Mouse (Mus musculus) heart, postnatal 0 days (tissue): ENCODE measurements at regions not wholly inside any gene's neighbourhood (a gene's known extent, or its start where the extent isn't known, plus 50 kb on each side); places are given as distances from the start of the nearest gene placed in this dataset.

Source experiments
- ATAC-seq: fragments of 200-750 bp; cut with Nextera tagmentation; 2 replicates; pipeline ENCODE4 v1.8.0; 2017; ENCODE audit warnings: low read depth, moderate number of reproducible peaks, moderate library complexity; ENCODE audit not compliant: insufficient read depth
- DNase-seq: peaks from one replicate; pipeline ENCODE4 v3.0.0-alpha.2; 2016; ENCODE audit warnings: low spot score
- H3K27ac ChIP-seq: fragments of 300-500 bp; sonication (generic); 2 replicates; pipeline ENCODE4 v1.5.1; 2014; ENCODE audit warnings: low read depth, mild to moderate bottlenecking
- H3K27me3 ChIP-seq: fragments of 300-500 bp; sonication (generic); 2 replicates; pipeline ENCODE4 v1.6.1; 2014; ENCODE audit warnings: low read length, mixed read lengths; ENCODE audit not compliant: control insufficient read depth, insufficient read depth
- H3K36me3 ChIP-seq: fragments of 300-500 bp; sonication (generic); replicated peaks from 2 replicates; pipeline ENCODE4 v1.6.1; 2014; ENCODE audit warnings: low read length, mixed read lengths; ENCODE audit not compliant: control insufficient read depth, insufficient read depth
- H3K4me1 ChIP-seq: fragments of 300-500 bp; sonication (generic); 2 replicates; pipeline ENCODE4 v1.6.1; 2014; ENCODE audit warnings: antibody characterized with exemption; ENCODE audit not compliant: control insufficient read depth, insufficient read depth
- H3K4me2 ChIP-seq: fragments of 300-500 bp; sonication (generic); 2 replicates; pipeline ENCODE4 v1.6.1; 2014; ENCODE audit warnings: low read depth, mild to moderate bottlenecking, low read length, moderate library complexity
- H3K4me3 ChIP-seq: fragments of 300-500 bp; sonication (generic); 2 replicates; pipeline ENCODE4 v1.5.1; 2014; ENCODE audit warnings: low read depth, low read length
- H3K9ac ChIP-seq: fragments of 300-500 bp; sonication (generic); replicated peaks from 2 replicates; pipeline ENCODE4 v1.6.1; 2014; ENCODE audit warnings: low read depth, low read length, mixed read lengths
- H3K9me3 ChIP-seq: fragments of 300-500 bp; sonication (generic); replicated peaks from 2 replicates; pipeline ENCODE4 v1.6.1; 2016; ENCODE audit warnings: low read length; ENCODE audit not compliant: control insufficient read depth
- CTCF ChIP-seq: IDR thresholded peaks from 2 replicates; pipeline ENCODE4 v1.5.1; 2016; ENCODE audit warnings: antibody characterized with exemption, control low read depth, low read depth
- EP300 ChIP-seq: IDR thresholded peaks from 2 replicates; pipeline ENCODE4 v1.6.1; 2016; ENCODE audit warnings: antibody characterized with exemption, low read depth
- WGBS: fragments of 180-500 bp; shearing (Covaris S2); extraction: QIAGEN DNeasy Blood & Tissue Kit; methylation state at CpG from one replicate; pipeline ENCODE4 v1.1.7; 2014; 5-methylcytosine and 5-hydroxymethylcytosine counted together

- no peak overlapping the region for H3K27ac ChIP-seq
- no peaks in the 10 kb centered on the region for H3K9me3 ChIP-seq
- DNase-seq, result no peak
- TF ChIP-seq EP300 (no peak), CTCF (no peak)
- WGBS, result 48% methylated on average over 2 of the region's 2 CpGs
- no peaks in the 10 kb centered on the region for H3K27me3 ChIP-seq
- H3K4me1 ChIP-seq, result no peaks in the 10 kb centered on the region
- H3K36me3 ChIP-seq, result no peaks in the 10 kb centered on the region
- H3K4me3 ChIP-seq, result no peak overlapping the region
- H3K9ac ChIP-seq, result no peak overlapping the region
- no peak overlapping the region for H3K4me2 ChIP-seq
- ATAC-seq, result no peak
Measured at GRCm38 (mm10) chr5:49675885-49676284, 151.2 kb upstream of the Kcnip4 start.

- no peak overlapping the region for H3K4me3 ChIP-seq
- H3K4me2 ChIP-seq, result no peak overlapping the region
- no peak overlapping the region for H3K27ac ChIP-seq
- no peaks in the 10 kb centered on the region for H3K27me3 ChIP-seq
- ATAC-seq (no peak), DNase-seq (no peak)
- H3K9me3 ChIP-seq, result no peaks in the 10 kb centered on the region
- TF ChIP-seq EP300 (no peak), CTCF (no peak)
- H3K4me1 ChIP-seq, result no peaks in the 10 kb centered on the region
- no peaks in the 10 kb centered on the region for H3K36me3 ChIP-seq
- H3K9ac ChIP-seq, result no peak overlapping the region
Measured at GRCm38 (mm10) chr5:49665196-49665595, 140.5 kb upstream of the Kcnip4 start.

- Histone ChIP-seq H3K36me3 (no peaks in the 10 kb centered on the region), H3K9me3 (no peaks in the 10 kb centered on the region), H3K4me3 (no peak overlapping the region), H3K27me3 (no peaks in the 10 kb centered on the region), H3K9ac (no peak overlapping the region), H3K4me2 (no peak overlapping the region), H3K4me1 (no peaks in the 10 kb centered on the region), H3K27ac (no peak overlapping the region)
- TF ChIP-seq CTCF (no peak), EP300 (no peak)
- WGBS, result 61% methylated on average over 1 of the region's 1 CpGs
- DNase-seq (no peak), ATAC-seq (no peak)
Measured at GRCm38 (mm10) chr5:49663928-49664327, 139.2 kb upstream of the Kcnip4 start.

GRCm38 (mm10) chr5:49662096-49662495 lies 137.4 kb upstream of the Kcnip4 start:
- no peak for ATAC-seq
- 35% methylated on average over 3 of the region's 3 CpGs for WGBS
- TF ChIP-seq CTCF (no peak), EP300 (no peak)

GRCm38 (mm10) chr5:49660598-49660997 lies 135.9 kb upstream of the Kcnip4 start:
- Histone ChIP-seq H3K9me3 (no peaks in the 10 kb centered on the region), H3K4me2 (no peak overlapping the region), H3K36me3 (no peaks in the 10 kb centered on the region), H3K27me3 (no peaks in the 10 kb centered on the region), H3K4me3 (no peak overlapping the region), H3K9ac (no peak overlapping the region), H3K27ac (no peak overlapping the region), H3K4me1 (no peaks in the 10 kb centered on the region)
- TF ChIP-seq EP300 (no peak), CTCF (no peak)
- DNase-seq (no peak), ATAC-seq (no peak)

More at GRCm38 (mm10) chr5:49662096-49662495, 137.4 kb upstream of the Kcnip4 start:
- Histone ChIP-seq H3K9me3 (no peaks in the 10 kb centered on the region), H3K27me3 (no peaks in the 10 kb centered on the region), H3K9ac (no peak overlapping the region), H3K36me3 (no peaks in the 10 kb centered on the region), H3K27ac (no peak overlapping the region), H3K4me3 (no peak overlapping the region), H3K4me2 (no peak overlapping the region), H3K4me1 (no peaks in the 10 kb centered on the region)
- DNase-seq, result no peak

GRCm38 (mm10) chr5:49650953-49651352 lies 126.2 kb upstream of the Kcnip4 start:
- Histone ChIP-seq H3K9me3 (no peaks in the 10 kb centered on the region), H3K4me3 (no peak overlapping the region), H3K27ac (no peak overlapping the region), H3K36me3 (no peaks in the 10 kb centered on the region), H3K4me1 (no peaks in the 10 kb centered on the region), H3K4me2 (no peak overlapping the region), H3K9ac (no peak overlapping the region), H3K27me3 (no peaks in the 10 kb centered on the region)
- WGBS, result 83% methylated on average over 5 of the region's 5 CpGs
- DNase-seq (no peak), ATAC-seq (no peak)
- TF ChIP-seq EP300 (no peak), CTCF (no peak)
